Mouse (Mus musculus) T-cell, adult 2 months (primary cell): ENCODE measurements around the gene Mlec.

Source experiments
- DNase-seq: peaks from one replicate; pipeline ENCODE4 v3.0.0; 2022; ENCODE audit warnings: low spot score

Gene Mlec

GRCm38 (mm10) chr5:115158040-115158983 lies at the start of gene Mlec:
TSS of gene Mlec (minus strand) at chr5:115158179.
- peak; percentile 99 for DNase-seq

DNA sequence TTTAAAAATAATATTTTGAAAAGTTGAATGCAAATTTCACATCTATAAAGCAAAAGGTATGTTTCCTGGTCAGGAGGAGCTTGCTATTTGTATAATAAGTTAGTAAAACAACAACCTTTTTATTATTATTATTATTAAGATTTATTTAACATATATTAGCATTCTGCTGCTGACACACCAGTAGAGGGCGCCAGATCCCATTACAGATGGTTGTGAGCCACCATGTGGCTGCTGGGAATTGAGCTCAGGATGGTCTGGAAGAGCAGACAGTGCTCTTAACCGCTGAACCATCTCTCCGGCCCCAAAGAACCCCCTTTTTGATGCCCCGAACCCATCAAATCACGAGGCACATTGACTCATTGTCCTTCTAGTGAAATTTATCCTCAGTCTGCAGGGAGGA lies 49.3 kb upstream of the Mlec start:
- no peak for DNase-seq

DNA sequence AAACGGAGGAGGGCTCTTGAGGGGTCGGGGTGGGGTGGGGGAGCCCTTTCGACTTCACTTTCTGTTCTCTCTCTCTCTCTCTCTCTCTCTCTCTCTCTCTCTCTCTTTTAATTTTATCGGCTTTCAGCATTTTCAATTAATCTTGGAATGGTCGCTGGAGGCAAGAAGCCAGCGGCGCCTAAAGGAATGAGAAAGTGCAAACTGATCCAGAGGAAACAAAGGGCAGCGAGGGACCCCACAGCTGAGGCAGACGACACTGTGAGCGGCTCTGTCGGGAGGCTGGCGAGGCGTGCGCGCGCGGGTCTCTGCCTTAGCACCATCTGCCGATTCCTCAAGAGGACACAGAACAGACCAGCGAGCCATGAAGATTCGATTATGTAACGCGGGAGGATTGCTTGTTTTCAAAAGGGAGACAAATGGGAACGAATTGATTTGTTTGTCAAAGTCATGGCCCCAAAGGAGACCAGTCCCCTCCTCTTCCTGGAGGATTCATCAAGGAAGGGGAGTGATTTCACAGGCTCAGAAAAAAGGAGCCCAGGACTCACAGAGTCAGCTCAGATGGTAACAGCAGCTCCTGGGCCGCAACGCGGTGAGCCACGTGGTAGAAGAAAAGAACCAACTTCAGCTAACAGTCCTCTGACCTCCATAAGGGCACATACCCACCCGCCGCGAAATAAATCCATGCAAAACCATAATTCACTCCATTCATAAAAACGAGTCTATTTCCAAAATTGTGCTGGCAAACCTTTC lies 46.8 kb upstream of the Mlec start:
- no peak for DNase-seq

- DNase-seq, result no peak
These were observed 46.0 kb upstream of the Mlec start for GRCm38 (mm10) chr5:115203735-115204561.

DNA sequence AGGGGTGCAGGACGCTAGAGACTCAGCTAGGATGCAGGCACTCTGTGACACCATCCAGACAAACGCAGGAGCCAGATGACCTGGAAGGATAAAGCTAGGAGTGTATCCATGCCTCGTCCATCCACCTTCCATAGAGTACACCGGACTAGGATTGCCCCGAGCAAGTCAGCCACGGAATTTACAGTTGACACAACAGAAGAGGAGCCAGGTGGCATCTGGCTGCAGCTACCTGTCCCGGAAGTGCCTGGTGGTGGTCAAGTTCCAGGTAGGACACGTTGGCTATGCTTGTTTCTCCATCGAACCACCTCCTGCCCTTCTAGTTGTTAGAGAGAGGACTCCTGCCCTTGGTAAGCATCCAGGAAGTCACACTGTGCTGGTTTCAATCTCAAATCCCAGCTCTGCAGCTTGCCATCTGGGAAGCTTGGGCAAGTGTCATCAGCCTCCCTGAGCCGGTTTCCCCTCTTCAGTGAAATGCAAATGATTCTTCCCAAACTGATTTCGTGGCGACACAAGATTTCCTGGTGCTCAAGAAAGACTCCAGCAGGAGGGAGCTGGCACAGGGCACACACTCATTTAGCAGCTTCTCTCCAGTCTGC lies 36.7 kb upstream of the Mlec start:
- DNase-seq, result no peak

- DNase-seq, result peak; percentile 59
These were observed 36.0 kb upstream of the Mlec start, which contains the start of gene Cabp1 for GRCm38 (mm10) chr5:115193669-115194625. TSS of gene Cabp1 (minus strand) at chr5:115194381.

DNA sequence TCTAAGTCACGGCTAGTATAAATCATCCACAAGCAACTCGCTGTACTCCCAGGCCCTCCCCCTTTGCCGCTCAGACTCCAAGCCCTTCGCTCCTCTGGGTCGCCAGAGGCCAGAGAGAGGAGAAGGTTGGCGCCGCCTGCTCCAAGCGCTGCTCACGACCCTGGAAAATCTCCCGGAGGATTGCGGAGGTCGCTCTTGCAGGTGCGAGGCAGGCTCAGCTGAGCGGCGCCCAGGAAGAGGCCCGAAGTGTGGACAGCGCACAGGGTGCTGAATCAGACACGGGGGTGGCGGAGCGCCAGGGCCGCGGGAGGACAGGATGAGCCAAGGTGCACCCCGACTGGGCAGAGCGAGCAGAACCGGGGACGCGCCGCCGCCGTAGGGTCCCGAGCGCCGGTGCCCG lies 35.2 kb upstream of the Mlec start:
- peak; percentile 52 for DNase-seq

- DNase-seq, result no peak
These were observed 34.8 kb upstream of the Mlec start for GRCm38 (mm10) chr5:115192828-115193195.

DNA sequence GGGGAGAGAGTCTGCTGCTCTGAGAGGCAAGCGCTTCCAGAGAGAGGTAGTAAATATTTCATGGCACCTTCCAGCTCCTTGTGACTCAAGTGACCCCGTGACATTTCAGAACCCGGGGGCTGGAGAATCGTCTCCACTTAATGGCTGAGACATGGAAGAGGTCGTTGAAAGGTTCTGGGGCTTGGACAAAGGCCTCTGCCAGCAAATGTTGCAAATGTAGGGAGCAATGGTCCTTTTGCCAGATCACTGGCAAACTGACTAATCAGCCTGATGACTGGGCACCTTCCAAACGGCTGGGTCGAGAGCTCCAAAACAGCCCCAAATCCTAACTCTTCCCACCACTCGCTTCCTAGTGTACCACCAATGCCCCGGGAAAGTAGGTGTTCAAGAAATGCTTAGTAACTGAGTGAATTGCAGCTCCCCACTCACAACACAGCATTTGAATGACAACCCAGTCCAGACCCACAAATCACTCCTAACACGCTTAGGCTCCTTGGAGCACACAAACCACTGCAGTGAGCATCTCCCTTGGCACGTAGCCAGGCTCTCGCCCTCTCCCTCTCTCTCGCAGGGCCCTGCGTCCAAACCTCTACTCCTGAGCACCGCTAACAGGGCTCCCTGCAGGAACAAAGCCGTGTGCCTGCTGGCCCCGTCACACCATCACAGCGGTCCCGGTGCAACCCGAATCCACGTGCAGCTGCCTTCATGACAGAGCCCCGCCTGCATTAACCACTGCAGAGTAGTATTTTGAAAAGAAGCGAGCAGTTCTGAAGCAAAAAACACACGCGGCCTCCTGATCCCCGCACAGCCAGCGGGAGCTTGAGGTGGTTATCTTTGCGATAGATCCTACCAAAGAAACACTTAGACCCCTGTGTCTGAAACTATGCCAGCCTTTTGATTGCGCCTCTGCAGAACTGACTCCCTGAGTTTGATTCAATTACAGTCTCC lies 34.2 kb upstream of the Mlec start:
- no peak for DNase-seq

DNA sequence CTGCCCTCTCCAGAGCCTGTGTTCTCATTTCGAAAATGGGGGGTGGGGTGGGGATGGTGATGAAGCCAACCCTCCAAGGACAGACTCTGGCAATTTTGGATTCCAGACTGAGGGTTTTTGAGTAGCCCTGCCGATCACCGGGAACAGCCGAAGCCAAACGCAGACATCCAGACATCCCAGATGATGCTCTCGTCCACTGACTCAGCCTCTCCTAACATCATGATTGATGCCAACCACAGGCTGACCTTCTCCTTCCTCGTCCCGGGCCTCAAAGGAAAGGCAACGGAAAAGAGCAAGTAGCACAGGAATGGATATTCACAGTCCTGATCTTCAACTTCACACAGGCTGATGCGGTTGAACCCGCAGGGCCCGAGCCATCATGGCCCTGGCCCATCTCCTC lies 32.1 kb upstream of the Mlec start:
- DNase-seq, result no peak

DNA sequence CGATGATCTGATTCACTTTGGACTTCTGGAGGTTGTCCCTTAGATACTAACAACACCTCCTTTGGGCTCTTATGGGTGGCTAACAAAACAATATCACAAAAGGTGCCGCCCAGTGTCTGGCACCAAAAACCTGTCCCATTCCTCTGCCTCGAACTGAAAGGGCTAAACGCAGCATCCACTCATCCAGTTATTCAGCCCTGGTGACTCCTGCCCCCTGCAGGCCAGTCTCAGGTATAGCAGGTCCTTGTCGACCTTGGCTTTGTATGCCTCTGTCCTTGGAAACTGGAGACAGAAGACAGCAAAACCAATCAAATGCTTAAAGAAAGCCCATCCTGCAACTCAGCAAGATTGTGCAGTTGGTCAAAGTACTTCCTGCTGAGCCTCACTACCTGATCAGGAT lies 30.8 kb upstream of the Mlec start:
- DNase-seq, result peak; percentile 61

- peak; percentile 81 for DNase-seq
These were observed 29.5 kb upstream of the Mlec start for GRCm38 (mm10) chr5:115187188-115188131.

DNA sequence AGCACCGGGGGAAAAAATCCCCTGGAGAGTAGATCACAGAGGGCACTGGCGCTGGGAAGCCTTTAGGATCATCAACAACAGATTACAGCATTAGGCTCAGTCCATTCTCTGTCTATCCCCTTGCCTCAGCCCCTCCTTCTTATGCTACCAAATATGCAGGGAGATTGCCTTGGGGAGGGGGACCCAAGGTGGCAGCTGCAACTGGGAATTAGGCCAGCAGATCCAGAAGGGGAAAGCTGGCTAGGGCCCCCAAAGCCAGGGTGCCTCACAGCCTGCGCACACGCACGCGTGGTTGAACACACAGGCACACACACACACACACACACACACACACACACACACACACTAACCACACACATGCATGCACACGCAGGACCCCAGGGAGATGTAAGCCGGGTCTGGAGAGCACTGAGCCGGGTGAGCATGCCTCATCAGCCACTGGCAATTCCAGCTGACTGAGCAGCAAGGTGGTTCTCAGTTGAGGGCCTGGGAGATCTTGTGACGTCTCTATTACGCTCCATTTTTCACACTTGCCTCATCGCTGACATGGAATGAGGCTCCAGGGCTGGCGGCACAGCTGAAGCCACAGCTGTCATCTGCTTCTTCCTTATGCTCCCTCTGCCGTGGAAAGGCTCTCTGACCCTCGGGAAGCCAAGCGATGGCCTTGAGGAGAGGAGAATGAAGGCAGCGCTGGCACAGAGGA lies 28.5 kb upstream of the Mlec start:
- no peak for DNase-seq

DNA sequence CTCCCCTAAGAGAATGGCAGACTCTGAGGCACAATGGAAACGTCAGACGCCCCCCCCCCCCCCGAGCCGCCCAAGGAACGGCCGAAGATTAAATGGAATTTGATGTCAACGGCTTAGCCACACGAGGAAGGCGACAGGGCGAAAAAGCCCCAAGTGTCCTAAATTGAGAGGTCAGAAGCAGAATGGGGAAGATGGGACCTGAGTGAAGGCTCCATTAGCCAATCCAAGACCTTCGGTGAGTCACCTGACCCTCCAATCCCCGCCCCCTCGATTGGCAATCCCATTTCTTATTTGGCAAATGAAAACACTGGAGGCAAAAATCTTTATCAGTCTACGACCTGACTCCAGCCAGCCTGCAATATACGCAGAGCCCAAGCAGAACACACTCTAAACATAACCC lies 26.7 kb upstream of the Mlec start:
- no peak for DNase-seq

DNA sequence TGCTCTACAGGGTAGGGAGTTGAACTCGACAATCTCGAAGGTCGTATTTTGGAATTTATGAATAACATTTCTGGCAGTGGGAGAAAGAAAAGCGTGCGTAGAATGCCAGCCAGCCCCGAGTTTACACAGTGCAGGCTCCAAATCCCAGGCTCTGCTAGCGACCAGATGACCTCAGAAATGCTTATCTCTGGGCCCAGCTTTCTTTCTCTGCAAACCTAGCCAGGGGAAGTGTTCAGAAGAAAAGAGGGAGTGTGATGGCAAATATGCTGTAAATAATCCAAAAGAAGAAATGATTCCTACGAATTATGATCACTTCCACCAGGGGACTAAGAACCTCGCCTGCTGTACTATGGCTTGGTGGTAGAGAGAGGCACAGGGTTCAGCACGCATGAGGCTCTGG lies 25.5 kb upstream of the Mlec start:
- DNase-seq, result no peak

GRCm38 (mm10) chr5:115182925-115183324 lies 24.9 kb upstream of the Mlec start:
- no peak for DNase-seq

DNA sequence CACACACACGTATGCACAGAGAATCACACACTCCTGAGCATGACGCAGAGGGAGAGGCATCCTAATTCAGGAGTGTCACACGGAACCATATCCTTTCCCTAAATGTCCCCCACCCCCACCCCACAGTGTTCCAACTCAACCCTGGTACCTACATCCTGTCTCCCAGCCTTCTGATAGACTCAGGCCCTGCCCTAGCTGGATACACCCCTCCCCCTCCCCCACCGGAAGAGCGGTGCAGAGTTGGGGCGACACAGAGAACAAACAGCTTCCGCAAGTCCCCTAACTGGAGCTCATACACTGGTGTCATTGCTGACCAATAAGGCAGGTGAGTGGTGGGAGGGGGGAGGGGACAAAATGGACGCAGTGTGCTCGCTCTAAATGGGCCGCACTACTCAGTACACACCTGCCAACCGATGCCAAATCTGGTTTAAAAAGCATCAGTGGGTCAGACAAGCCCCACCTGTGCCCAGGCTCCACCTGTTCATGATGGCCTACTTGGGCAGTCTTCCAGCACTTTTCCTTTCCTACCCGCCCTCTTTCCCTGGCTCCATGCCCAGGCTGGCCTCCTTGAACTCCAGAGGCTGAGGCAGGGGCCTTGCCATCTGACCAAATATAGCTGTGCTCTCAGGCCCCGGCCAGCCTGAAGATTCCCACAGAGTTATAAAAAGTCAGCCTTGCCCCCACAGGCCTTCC lies 23.4 kb upstream of the Mlec start:
- DNase-seq, result peak; percentile 35
